Mouse (Mus musculus) adrenal gland, postnatal 4 days (tissue): Measurements from ENCODE around the gene Fli1. TPM values are rescaled to one million over a fixed set of nuclear protein-coding genes. Genes with fewer than 3 reads are reported as not detected.

ENCODE experiments used
- DNase-seq, 2 experiments: peaks; one replicate each; pipeline ENCODE4 v3.0.0; 2021 to 2022; ENCODE audit warnings: low spot score in 2 of 2, mixed read lengths in 2 of 2
- total RNA-seq, 2 experiments: library from RNA; stranded (reverse); gene quantifications; 2 replicates each; pipeline ENCODE4 v1.2.3; 2021

Fli1 gene
- total RNA-seq, 2 experiments from 2014 or later: 27.5 to 28.1 TPM

GRCm38 (mm10) chr9:32527329-32527728 is 15.3 kb downstream of the Fli1 start:
- DNase-seq: no peak

- DNase-seq: no peak
Measured at GRCm38 (mm10) chr9:32525787-32526186, 16.9 kb downstream of the Fli1 start.

- no peak for DNase-seq
Measured at GRCm38 (mm10) chr9:32522536-32523245, 20.0 kb downstream of the Fli1 start.

GRCm38 (mm10) chr9:32521331-32521730 is 21.3 kb downstream of the Fli1 start:
- no peak for DNase-seq

- DNase-seq: no peak
Measured at GRCm38 (mm10) chr9:32520821-32521220, 21.8 kb downstream of the Fli1 start.

- DNase-seq: no peak
Measured at GRCm38 (mm10) chr9:32519101-32520051, 23.3 kb downstream of the Fli1 start.

GRCm38 (mm10) chr9:32518351-32519075 is 24.1 kb downstream of the Fli1 start:
- DNase-seq: no peak

GRCm38 (mm10) chr9:32516691-32517090 is 26.0 kb downstream of the Fli1 start:
- no peak for DNase-seq

- DNase-seq: no peak
Measured at GRCm38 (mm10) chr9:32515894-32516686, 26.6 kb downstream of the Fli1 start.

- DNase-seq: no peak
Measured at GRCm38 (mm10) chr9:32514406-32515058, 28.1 kb downstream of the Fli1 start.

GRCm38 (mm10) chr9:32513471-32513870 is 29.2 kb downstream of the Fli1 start:
- DNase-seq: no peak

GRCm38 (mm10) chr9:32510454-32511263 is 32.0 kb downstream of the Fli1 start:
- DNase-seq: no peak

- DNase-seq: no peak
Measured at GRCm38 (mm10) chr9:32509706-32510156, 32.9 kb downstream of the Fli1 start.

- no peak for DNase-seq
Measured at GRCm38 (mm10) chr9:32508648-32509047, 34.0 kb downstream of the Fli1 start.

GRCm38 (mm10) chr9:32508118-32508517 is 34.5 kb downstream of the Fli1 start:
- DNase-seq: no peak

GRCm38 (mm10) chr9:32506866-32507861 is 35.5 kb downstream of the Fli1 start:
- DNase-seq: no peak

- DNase-seq: no peak
Measured at GRCm38 (mm10) chr9:32506161-32506560, 36.5 kb downstream of the Fli1 start.
